Mouse (Mus musculus) CD4-positive, CD25-positive, alpha-beta regulatory T cell, adult 4 months (primary cell): Measurements from ENCODE around the gene Slc25a11. TPM values are rescaled to one million over a fixed set of nuclear protein-coding genes. Genes with fewer than 3 reads are reported as not detected.
A peak's percentile ranks its signal among the peaks of the same experiment; 100 is the strongest.

Experiments
- ATAC-seq: one replicate; pipeline ENCODE4 v1.8.0; 2017
- polyA plus RNA-seq, 2 experiments: library from polyadenylated mRNA; unstranded; fragments of 100-300 nt; shearing (Covaris generic); gene quantifications; one replicate each; pipeline ENCODE4 v1.2.1; 2017

The Slc25a11 gene
- polyA plus RNA-seq, 2 experiments from 2014 or later = 84.0 to 102 TPM

DNA sequence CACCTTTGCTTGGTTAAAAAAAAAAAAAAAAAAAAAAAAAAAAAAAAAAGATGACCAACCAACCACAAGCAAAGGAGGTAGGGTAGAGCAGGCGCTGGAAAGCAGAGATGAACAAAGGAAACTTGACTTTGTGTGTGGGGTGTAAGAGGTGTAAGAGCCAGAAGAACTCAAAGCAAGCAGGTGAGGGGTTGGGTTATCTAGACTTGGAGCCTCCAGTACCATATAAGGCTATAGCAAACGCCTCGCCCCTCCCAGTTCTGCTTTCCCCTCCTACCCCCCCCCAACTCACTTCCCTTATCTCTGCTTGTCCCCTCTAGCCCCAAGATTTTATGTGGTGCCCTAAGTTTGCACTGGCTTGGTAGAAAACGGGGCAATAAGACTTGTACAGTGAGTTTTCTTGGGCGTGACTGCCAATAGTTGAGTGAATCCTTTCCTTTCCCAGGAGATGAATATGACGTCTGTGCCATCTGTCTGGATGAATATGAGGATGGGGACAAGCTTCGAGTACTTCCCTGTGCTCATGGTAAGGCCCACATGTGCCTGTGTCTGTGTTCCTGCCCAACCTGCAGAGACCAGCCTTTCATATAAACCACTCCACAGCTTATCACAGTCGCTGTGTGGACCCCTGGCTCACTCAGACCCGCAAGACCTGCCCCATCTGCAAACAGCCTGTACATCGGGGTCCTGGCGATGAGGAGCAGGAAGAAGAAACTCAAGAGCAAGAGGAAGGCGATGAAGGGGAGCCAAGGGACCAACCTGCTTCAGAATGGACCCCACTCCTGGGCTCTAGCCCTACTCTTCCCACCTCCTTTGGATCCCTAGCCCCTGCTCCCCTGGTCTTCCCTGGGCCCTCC, 3.3 kb upstream of the Slc25a11 start:
- ATAC-seq = peak; percentile 48

DNA sequence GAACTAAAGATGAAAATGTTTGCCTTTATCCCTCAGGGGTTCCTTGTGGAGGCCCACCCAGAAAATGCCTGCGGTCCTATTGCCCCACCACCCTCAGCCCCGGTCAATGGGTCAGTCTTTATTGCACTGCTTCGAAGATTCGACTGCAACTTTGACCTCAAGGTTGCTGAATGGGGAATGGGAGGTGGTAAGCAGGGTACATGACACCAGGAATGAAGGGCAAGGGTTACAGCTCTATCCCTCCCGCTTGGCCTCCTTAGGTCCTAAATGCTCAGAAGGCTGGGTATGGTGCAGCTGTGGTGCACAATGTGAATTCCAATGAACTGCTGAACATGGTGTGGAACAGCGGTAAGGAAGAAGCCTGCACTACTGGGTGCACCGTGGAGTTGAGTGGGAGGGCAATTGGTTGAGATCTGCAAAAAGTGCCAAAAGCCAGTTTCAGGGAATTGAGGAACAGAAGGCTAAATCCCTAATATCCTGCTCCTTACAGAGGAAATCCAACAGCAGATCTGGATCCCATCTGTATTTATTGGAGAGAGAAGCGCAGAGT, 2.0 kb upstream of the Slc25a11 start:
- no peak for ATAC-seq

DNA sequence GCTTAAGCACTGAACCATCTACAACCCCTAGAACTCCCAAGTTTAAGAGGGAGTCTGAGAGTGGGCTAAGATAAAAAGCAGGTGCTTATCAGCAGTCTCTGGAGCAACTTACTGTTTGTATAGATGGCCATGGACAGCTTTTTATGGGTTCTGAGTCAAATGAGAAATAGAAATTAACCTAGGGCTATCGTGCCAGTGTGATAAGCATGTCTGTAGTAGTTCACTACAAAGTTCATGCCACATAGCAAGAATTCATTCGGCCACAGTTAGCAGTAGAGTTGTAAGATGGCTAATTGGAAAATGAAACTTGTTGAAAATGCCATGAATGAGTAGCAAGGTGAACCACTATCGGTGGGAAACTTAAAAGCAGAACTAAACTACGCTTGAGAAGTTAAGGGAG, 1.2 kb upstream of the Slc25a11 start:
- ATAC-seq = no peak

DNA sequence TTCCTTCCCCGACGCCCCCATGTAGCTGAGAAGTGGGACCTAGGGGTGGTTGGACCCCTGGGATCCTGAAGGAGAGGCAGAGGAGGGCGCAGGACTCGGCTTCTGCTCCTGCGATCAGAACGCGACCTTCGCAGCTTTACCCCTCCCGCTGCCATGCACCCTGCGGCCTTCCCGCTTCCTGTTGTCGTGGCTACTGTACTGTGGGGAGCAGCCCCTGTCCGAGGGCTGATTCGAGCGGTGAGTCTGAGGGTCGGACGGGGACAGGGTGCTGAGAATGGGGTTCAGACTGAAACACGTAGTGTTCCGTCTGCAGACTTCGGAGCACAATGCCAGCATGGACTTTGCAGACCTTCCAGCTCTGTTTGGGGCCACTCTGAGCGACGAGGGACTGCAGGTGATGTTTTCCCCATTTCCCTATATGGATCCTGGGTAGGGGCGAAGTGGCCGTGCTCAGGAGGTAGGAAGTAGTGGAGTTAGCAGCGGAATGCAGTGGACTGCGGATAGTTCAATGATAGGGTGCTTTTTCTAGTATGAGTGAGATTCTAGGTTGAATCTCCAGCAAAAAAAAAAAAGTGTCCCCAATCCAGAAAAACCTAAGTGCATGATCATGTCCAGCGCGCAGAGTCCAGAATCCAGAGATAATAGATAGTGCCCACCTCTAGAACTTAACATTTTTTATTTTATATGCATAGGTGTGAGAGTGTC, 589 bp upstream of the Slc25a11 start:
- ATAC-seq = no peak

DNA sequence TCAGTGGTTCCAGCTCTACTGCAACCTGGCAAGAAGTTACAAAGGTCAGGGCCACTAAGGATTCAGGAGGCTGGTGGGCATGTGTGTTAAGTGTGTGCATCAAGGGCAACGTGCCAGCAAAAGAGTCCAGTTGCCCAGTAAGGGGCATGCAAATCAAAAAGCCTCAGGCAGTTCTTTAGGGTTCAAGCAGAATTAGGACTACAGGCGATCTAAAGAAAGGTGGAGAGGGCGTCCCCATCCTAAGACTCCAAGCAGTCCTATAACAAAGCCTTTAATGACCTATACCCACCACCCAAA, 1.1 kb downstream of the Slc25a11 start:
- ATAC-seq = no peak

DNA sequence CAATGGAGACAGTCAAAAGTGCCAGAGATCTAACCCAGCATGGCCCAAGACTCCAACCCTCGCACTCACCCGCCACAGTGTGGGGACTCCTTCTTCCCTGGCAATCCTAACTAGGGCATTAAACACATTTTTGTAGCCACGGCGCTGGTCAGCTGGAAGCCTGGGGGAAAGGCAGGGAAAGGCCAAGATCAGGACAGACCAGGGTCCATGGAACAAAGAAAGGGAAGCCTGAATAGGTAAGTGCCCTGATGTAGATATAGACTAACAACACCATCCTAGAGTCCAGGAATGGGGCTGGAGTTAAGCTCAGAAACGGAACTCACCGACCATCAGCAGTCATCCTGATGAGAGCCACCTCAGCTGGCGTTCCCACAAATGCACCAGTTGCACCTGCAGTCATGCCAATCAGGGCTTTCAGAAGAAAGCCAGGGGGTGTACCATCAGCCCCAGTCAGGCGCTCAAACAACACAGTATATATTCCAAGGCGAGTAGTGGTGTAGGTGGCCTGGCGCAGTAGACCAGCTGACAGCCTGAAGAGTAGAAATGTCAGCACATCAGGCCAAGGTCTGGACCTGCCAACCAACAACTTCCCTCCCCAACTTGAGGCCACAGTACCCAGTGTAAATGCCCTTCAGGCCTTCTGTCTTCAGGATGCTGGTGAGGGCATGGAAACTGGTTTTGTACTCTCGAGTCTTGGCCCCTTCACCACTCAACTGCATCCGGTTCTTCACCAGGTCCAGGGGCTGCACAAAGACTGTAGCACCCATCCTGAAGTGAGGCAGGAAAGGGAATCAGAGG, 1.6 kb downstream of the Slc25a11 start:
- no peak for ATAC-seq

DNA sequence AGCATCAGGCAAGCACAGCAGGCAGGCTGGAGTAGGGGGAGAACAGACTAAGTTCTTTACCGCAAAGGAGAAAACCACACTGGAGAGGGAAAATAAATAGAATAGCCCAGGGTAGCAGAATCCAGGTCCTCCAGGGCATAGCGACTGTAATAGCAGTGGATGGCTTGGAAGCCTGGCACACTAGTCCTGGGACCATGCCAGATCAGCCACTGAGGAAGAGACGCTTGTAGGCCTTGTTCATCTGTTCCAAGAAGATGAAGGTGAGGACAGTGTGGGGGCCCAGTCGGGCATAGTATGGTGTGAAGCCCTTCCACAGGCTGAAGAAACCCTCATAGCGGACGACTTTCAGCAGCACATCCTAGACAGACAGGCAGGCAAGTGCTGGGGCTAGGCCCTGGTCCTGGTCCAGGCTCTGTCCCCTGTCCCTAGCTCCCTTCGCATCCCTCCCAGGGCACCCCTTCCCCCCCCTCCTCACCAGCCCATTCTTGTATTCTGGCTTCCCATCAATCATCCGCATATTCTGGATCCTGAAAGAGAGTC, 2.6 kb downstream of the Slc25a11 start:
- no peak for ATAC-seq

DNA sequence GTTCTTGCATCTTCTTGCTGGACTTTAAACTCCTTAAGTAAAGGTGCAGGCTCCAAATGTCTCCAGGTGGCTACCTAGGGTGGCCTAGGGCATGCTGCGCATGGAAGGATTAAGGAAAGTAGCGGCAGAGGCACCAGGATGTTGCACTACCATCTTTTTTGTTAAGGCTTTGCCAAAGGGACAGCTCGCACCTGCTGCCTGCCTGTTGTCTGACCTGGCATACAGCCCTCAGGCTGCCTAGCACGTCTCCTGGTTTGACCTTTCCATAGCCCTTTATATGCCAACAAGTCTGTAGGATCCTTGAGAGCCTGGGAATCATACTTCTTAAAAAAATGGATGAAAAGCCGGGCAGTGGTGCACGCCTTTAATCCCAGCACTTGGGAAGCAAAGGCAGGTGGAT, 4.2 kb downstream of the Slc25a11 start:
- ATAC-seq = no peak

DNA sequence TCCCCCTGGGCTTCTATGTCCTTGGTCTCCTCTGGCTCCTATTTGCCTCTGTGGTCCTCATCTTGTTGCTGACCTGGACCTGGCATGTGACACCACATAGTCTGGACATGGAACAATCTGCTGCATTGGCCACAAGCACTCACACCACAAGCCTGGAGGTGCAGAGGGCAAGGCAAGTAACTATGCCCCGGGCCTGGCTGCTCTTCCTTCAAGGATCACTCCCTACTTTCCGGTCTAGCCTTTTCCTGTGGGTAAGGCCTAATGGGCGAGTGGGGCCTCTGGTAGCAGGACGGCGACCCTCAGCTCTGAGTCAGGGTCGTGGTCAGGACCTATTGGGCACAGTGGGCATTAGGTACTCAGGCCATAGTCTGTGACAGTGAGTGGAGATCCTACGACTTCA, 6.0 kb downstream of the Slc25a11 start:
- ATAC-seq = no peak

DNA sequence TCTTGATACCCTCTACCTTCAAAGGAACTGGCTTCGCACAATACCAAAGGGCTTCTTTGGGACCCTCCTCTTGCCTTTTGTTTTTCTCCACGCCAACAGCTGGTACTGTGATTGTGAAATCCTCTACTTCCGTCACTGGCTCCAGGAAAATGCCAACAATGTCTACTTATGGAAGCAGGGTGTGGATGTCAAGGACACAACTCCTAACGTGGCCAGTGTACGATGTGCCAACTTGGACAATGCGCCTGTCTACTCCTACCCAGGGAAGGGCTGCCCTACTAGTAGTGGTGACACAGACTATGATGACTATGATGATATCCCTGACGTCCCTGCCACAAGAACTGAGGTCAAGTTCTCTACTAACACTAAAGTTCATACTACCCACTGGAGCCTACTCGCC, 7.3 kb downstream of the Slc25a11 start:
- ATAC-seq = no peak

DNA sequence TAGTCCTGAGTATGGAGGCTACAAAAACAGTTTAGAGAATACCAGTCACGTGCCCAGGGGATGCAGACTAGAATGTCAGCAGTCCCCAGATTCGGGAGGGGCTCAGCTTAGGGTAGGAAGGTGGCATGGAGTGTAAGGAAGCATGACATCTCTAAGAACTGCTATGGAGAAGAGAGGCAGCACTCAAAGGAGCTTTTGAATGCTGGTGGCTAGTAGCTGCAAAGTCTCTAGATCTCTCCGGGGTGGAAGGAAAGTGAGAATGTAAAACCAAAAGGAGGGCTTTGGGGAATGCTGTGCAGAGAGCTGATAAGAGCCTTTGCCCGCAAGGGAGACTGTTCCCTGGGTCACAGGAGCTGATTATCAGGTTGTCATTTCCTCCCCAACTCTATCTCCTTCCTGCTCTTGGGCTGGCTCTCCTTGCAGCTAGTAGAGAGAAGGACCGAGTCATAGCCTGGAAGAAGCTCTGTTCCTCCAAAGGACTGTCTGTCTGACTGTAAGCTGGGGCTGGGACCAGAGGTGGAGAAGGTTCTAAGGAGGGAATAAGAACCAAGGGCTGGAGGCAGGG, 8.5 kb downstream of the Slc25a11 start, which contains the start of gene Gp1ba:
Gene Gp1ba (plus strand): TSS at position 409 of the 565 bp plus-strand sequence.
- ATAC-seq = no peak

DNA sequence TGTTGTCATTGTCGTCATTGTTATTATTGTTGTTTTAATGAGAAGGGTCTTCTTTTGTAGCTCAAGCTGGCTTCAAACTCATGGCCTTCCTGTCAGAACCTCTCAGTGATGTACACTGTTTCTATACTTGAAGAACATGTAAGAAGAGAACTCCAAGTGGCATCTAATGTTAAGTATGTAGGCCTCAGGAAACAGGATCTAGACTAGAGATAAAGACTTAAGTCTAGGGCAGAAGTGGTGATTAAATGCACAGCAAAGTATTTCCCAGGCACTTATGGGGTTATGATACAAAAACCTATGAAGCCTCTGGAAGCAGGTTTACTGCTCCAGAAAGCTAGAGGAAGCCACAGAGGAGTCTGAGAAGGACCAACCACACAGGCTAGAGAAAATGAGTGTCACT, 9.0 kb downstream of the Slc25a11 start:
- ATAC-seq = no peak

DNA sequence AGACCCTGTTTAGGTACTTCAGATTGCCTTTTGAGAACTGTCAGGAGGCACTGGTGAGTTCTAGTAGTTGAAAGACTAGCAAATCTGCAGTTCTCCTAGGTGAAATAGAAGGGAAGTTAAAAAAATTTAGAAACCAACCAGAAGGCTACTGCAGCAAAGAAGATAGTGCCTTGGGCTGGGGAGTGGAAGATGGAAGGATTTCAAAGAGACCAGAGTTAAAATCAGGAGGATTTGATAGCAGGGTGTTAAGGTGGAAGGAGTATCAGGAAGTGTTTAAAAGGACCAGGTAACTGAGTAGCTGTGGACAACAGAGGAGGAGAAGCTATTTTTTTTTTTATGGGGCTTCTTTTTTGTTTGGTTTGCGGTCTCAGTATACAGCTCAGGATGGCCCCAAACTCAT, 9.5 kb downstream of the Slc25a11 start:
- ATAC-seq = no peak

DNA sequence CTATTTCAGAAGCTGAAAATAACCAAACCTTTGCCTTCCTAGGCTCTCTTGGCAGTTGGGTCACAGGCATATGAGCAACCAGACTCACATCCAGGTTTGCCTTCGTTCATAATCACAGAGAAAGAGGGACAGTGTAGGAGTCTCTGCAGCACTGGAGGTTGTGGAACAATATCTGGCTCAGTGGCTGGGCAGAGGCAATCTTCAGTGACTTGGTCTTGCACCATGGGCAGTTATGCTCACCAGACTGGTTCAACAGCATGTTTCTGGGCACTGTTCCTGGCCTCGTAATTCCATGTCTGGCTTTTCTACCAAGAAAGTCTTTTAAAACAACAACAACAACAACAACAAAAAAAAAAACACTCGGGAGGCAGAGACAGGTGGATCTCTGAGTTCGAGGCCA, 11.7 kb downstream of the Slc25a11 start:
- no peak for ATAC-seq

DNA sequence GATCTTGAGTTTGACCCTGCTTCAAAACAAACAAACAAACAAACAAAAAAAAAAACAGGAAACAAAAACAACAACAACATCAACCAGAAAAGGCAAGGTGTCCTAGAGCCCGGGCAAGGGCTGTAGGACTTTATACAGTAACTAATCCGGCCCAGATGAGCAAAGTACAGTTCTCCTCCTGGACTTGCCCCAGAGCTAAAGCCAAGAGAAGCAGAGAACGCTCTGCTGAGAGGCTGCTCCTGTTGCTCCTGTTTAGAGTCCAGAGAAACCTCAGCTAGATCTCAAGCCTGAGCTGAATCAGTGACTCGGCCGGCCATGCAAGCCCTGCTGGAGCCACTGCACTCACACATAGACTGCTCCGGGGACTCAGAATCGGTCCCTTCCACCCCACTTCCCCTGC, 17.1 kb downstream of the Slc25a11 start:
- ATAC-seq = no peak

DNA sequence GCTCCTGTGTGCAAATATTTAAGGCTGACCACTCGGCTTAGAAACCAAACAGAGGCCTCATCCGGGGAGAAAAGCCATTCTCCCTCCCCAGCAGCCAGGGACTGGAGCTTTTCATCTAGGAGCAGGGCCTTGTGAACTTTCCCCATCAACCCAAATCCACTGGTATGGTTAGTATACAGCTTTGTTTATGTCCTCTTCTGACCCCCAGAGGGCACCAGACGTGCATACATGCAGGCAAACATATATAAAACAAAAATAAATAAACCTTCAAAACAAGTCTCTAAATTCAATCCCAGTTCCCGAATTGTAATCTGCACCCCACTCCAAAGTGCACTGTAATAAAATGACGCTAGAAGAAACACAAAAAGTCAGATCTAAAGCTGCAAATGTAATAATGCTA, 17.7 kb downstream of the Slc25a11 start:
- ATAC-seq = no peak

DNA sequence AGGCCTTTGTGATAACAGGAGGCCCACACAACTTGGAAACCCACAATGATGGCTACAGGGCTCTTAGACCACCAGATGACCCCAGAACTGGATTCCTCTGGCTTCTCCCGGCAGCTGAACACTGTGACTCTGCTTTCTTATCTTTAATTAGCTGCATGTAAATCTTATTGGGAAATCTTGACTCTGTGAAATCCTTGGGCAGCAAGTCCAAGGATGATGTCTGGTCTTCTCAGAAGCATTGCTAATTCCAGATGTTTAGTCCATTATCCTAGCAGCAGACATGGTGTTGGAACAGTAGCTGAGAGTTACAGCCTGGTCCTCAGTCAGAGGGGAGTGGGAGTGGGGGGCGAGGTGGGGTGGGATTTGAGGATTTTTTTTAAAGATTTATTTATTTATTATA, 18.8 kb downstream of the Slc25a11 start:
- ATAC-seq = no peak

DNA sequence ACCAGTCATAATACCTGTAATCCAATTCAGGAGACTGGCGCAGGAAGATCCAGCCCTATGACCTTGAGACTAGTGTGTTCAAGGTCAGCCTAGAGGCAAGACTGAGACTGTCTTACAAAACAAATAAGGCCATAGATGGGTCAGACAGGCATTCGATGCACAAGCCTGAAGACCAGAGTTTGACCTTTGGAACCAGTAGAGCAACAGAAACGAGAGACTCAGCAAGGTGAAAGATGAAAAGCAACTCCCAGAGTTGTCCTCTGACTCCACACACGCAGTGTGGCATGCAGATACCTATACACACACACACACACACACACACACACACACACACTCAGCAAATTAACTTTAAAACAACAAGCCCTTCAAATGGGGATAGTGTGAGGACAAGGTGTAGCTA, 20.4 kb downstream of the Slc25a11 start:
- ATAC-seq = no peak

DNA sequence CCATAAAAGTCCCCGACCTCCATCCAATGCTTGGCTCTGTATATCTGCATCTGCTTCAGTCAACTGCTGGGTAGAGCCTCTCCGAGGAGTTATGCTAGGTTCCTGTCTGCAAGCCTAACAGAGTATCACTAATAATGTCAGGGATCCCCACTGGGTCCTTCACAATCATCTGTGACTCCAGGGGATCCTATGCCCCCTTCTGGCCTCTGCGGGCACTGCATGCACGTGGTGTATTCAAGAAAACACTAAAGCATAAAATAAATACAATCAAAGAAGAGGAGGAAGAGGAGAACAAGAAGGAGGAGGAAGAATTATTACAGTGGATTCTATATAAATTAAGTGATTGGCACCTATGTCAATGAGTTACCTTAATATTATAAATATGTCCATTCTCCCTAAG, 21.8 kb downstream of the Slc25a11 start:
- no peak for ATAC-seq

DNA sequence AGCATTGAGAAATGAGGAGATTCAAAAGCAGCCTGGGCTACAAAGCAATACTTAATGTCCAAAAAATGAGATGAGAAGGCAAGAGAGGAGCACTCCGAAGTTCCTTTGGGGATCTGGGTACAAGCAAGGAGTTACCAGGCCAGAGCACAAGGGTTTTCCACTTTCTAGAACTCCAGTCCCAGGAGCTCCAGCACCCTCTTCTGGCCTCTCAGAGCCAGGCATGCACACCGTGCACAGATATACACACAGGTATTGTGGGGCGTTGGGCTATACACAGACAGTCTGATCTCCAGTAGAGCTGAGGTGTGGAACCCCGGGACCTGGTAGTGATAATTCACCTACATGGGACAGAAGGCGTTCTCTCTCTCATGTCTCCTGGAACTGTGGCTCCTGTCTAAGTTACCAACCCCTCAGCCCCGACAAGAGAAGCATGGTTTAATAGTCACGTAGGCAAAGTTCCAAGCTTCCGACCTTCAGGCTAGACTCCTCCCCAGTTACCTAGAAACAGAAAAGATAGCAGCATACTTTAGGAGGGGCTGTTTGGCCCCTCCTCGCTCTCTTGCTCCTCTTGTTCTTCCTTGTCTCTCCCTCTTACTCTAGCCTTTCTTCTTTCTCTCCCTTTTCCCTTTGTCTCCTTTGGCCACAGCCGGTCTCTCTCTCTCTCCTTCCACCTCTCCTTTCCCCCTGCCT, 24.1 kb downstream of the Slc25a11 start:
- no peak for ATAC-seq

DNA sequence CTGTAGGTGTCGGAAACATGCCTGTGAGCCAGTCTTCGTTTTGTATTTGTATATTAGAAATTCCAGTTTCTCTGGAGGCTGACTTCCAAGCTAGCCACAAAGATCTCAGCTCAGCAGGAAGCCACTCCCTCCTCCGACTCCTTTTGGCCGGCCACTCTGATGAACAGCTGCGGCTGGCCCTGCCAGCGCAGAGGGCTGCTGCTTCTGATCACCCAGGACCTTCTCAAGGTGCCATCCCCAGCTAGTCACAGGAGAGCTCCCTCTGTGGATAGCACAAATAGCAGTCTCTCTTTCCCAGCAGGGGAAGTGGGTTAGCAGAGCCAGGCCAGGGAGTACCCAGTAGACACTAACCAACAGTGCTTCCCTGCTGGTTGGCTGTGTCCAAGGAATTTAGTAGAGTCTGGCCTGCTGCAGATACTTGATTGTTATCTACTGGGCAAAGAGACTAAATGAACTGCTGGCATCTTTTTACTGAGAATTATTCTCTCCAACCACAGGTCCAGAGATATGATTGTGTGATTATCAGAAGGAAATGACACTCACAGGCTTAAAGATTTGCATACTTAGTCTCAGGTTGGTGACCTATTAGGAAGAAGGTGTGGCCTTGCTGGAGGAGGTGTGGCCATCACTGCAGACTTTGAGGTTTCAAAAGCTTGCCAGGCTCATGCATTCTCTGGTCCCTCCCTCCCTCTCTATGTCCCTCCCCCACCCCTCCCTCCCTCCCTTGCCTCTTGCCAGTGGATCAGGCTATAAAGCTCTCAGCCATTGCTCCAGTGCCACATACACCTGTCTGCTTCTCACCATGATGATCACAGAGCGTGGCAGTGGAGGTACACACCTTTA, 25.1 kb downstream of the Slc25a11 start:
- ATAC-seq = peak; percentile 78
